Mouse (Mus musculus) lung, adult 2 months (tissue): ENCODE data around the gene Padi3.

Experiments
- CTCF ChIP-seq: fragments of 200-500 bp; IDR thresholded peaks from 2 replicates; pipeline ENCODE4 v1.5.1; 2011; ENCODE audit warnings: mild to moderate bottlenecking, low read length, control low read depth; ENCODE audit not compliant: insufficient read depth
- POLR2A ChIP-seq: fragments of 200-500 bp; IDR thresholded peaks from 2 replicates; pipeline ENCODE4 v1.6.1; 2011; ENCODE audit warnings: low read depth, mild to moderate bottlenecking, control low read depth, low read length, borderline replicate concordance; ENCODE audit errors: extremely low read depth

DNA sequence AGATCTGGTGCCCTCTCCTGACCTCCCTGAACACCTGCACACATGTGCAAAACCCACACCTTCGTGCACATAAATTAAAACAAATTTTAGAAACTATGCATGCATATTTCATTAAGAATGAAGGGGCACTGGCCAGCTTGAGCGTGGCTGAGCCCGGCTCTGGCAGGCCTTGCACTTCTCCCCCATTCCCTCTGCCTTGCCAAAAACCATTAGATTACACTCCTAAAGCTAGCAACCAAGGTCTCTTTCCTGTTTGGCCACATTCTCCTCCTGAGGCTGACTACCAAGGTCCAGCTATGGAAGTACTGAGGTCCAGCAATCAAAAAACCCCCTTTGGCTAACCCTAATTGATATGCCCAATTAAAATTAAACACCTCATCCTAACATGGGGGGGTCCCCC is 13.7 kb downstream of the Padi3 start:
- TF ChIP-seq CTCF (no peak), POLR2A (no peak)
